Mouse (Mus musculus) lung, postnatal 10 days (tissue): ENCODE data around the gene Vmn2r71.

Experiments
- DNase-seq: peaks from one replicate; pipeline ENCODE4 v3.0.0; 2021

The Vmn2r71 gene

GRCm38 (mm10) chr7:85562787-85563186 is at the start of gene Vmn2r71:
Gene Vmn2r71, plus strand, starts transcription at chr7:85563087.
- DNase-seq: no peak

GRCm38 (mm10) chr7:85542108-85542507 is 20.8 kb upstream of the Vmn2r71 start:
- DNase-seq: no peak

DNA sequence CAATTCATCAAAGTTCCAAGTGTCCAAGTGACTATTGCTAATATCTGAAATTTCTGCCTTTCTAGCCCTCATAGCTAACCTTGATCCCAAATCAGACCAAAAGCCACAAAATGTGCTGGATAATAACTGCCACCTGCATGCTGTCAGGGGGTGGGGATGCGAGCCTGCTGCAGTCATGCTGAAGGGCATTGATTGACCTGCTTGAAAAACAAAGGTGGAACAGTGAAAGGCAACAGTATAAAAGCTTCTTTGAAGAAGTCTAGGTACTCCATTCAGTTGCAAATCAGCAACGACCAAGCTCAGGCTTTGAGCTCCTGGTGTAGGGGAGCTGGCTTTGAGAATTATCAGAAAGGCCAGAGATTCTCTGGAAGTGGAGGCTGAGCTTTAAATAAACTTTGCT is 19.8 kb upstream of the Vmn2r71 start:
- DNase-seq: no peak

DNA sequence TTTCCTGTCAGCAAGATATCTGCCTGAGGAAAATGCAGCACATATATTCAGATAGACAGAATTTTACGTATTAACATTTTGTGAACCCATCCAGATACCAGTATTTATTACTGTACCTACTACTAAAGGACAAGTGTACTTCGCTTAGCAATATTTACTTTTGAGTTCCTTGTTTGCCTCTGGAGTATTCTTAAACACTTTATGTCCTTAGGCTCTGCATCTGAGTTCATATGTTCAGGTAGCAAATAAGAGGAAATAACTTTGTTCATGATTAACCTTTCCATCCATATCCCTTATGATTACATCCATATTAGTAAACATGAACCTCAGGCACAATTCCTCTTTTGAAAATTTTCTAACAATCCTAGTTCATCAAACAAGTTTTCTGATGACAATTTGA is 6.2 kb downstream of the Vmn2r71 start, which contains the start of gene Vmn2r70:
TSS of gene Vmn2r70 (minus strand) at position 101 of the 400 bp plus-strand sequence.
- DNase-seq: no peak
